Mouse (Mus musculus) heart, postnatal 14 days (tissue): Measurements from ENCODE around the gene Stk40. TPM values are rescaled to one million over a fixed set of nuclear protein-coding genes. Genes with fewer than 3 reads are reported as not detected.
"Not testable (repeated sequence)": the region's sequence is repeated elsewhere in the genome, so short reads cannot be mapped to it uniquely, and the experiment has no call there.

ENCODE experiments used
- DNase-seq, 2 experiments: peaks; one replicate each; pipeline ENCODE4 v3.0.0; 2021 to 2022
- intact Hi-C: fragments of 180-260 bp; cut with DNase I; formaldehyde crosslinking; loops from one replicate; pipeline ENCODE4 v1.15.1; 2025
- long read RNA-seq, 2 experiments: library from polyadenylated mRNA; stranded (forward); transcript quantifications; one replicate each; pipeline ENCODE4 v2.0.0; 2021
- total RNA-seq, 2 experiments: library from RNA; stranded (reverse); gene quantifications; 2 replicates each; pipeline ENCODE4 v1.2.3; 2021

Gene Stk40
- total RNA-seq, result 10 to 100 TPM; 28.0 to 29.5 TPM
- long read RNA-seq, experiment 1, transcript Stk40-201 (11 exons, 3,492 nt), result major isoform, 13 of 23 reads
- long read RNA-seq, experiment 1, partial matches to known transcripts, result 9 of 23 reads
- long read RNA-seq, experiment 1, other reads (novel, unspliced or antisense), result 1 of 23 reads
- long read RNA-seq, experiment 2, transcript Stk40-201 (11 exons, 3,492 nt), result major isoform, 15 of 20 reads
- long read RNA-seq, experiment 2, partial matches to known transcripts, result 1 of 20 reads
- long read RNA-seq, experiment 2, other reads (novel, unspliced or antisense), result 4 of 20 reads

- peak; percentile 95 to 97 for DNase-seq
- intact Hi-C loops, result no loop called here
These were observed at the start of gene Stk40 for GRCm38 (mm10) chr4:126103590-126104068. Stk40 (plus strand) TSS chr4:126103957.

- DNase-seq, result no peak
- intact Hi-C loops, result no loop called here
These were observed 46.3 kb upstream of the Stk40 start for GRCm38 (mm10) chr4:126057207-126058133.

- intact Hi-C loops, result no loop called here
These were observed 45.4 kb upstream of the Stk40 start, which contains the start of gene Oscp1 for GRCm38 (mm10) chr4:126058134-126058996. Oscp1 (plus strand) TSS chr4:126058565.

GRCm38 (mm10) chr4:126058997-126059362 lies 44.8 kb upstream of the Stk40 start:
- intact Hi-C loops, result no loop called here
- no peak for DNase-seq

More at GRCm38 (mm10) chr4:126058134-126058996, 45.4 kb upstream of the Stk40 start, which contains the start of gene Oscp1:
- peak; percentile 81 to 89 for DNase-seq

- intact Hi-C loops, result no loop called here
- no peak for DNase-seq
These were observed 40.9 kb upstream of the Stk40 start for GRCm38 (mm10) chr4:126062856-126063255.

GRCm38 (mm10) chr4:126065241-126065640 lies 38.5 kb upstream of the Stk40 start:
- DNase-seq, result no peak
- intact Hi-C loops, result no loop called here

- peak; percentile 20 to 26 for DNase-seq
- intact Hi-C loops, result no loop called here
These were observed 36.2 kb upstream of the Stk40 start for GRCm38 (mm10) chr4:126067401-126068077.

- intact Hi-C loops, result no loop called here
- DNase-seq, result no peak
These were observed 34.9 kb upstream of the Stk40 start for GRCm38 (mm10) chr4:126068842-126069241.

- DNase-seq, result no peak
- intact Hi-C loops, result no loop called here
These were observed 25.9 kb upstream of the Stk40 start for GRCm38 (mm10) chr4:126077833-126078232.

GRCm38 (mm10) chr4:126079266-126079665 lies 24.5 kb upstream of the Stk40 start:
- peak in 1 of 2 experiments; percentile 26 for DNase-seq

GRCm38 (mm10) chr4:126081601-126082000 lies 22.2 kb upstream of the Stk40 start:
- no peak for DNase-seq
- intact Hi-C loops, result no loop called here

More at GRCm38 (mm10) chr4:126079266-126079665, 24.5 kb upstream of the Stk40 start:
- intact Hi-C loops, result no loop called here

- no peak for DNase-seq
- intact Hi-C loops, result no loop called here
These were observed 20.7 kb upstream of the Stk40 start for GRCm38 (mm10) chr4:126083021-126083420.

GRCm38 (mm10) chr4:126084382-126084781 lies 19.4 kb upstream of the Stk40 start:
- intact Hi-C loops, result no loop called here
- DNase-seq, result no peak

- peak; percentile 82 to 90 for DNase-seq
- intact Hi-C loops, result loop anchor here (1.0 to 5.0 kb wide), 4 partner anchors 28 to 226 kb away; partner anchors contain the start of gene Eva1b
These were observed 17.7 kb upstream of the Stk40 start for GRCm38 (mm10) chr4:126085996-126086576.

- no peak for DNase-seq
- intact Hi-C loops, result no loop called here
These were observed 13.5 kb upstream of the Stk40 start for GRCm38 (mm10) chr4:126090101-126090847.

- intact Hi-C loops, result no loop called here
- no peak for DNase-seq
These were observed 13.0 kb upstream of the Stk40 start for GRCm38 (mm10) chr4:126090848-126091124.

- intact Hi-C loops, result no loop called here
- DNase-seq, result no peak
These were observed 11.9 kb upstream of the Stk40 start for GRCm38 (mm10) chr4:126091873-126092272.

GRCm38 (mm10) chr4:126095622-126096430 lies 7.9 kb upstream of the Stk40 start:
- intact Hi-C loops, DNase-seq: not testable (repeated sequence)
